Mouse (Mus musculus): ENCODE data around the gene Bik. TPM values are rescaled to one million over a fixed set of nuclear protein-coding genes. Genes with fewer than 3 reads are reported as not detected.

The Bik gene
- polyA plus RNA-seq, 1 experiment, result 5.8 TPM

DNA sequence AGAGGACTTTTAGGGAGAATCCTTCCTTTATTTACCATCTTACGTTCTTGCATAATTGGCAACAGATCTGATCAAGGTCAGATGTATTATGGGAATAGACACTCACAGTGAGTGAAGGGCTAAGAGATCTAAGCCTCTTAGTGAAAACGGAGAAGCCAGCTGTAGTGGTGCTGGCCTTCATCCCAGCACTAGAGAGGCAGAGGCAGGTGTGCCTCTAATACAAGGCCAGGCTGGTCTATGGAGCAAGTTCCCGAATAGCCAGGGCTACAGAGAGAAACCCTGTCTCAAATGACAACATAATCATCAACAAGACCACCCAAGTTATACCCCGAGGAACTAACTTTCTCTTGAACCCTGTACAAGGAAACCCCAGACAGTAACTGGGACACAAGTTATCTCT lies 56.3 kb downstream of the Bik start:
- peaks cover 37% of the 10 kb centered on the region for H3K36me3 ChIP-seq (ENCODE audit: control insufficient read depth, insufficient read depth, low read length)
- 88% methylated on average over 4 of the region's 4 CpGs for WGBS
- TF ChIP-seq POLR2A (IDR thresholded peaks at IDR 0.05; ENCODE audit: low read depth, low read length), result no peak
- TF ChIP-seq CTCF (IDR thresholded peaks at IDR 0.05; ENCODE audit: extremely low read depth, insufficient read length, insufficient replicate concordance, low read depth, low read length), result no peak

DNA sequence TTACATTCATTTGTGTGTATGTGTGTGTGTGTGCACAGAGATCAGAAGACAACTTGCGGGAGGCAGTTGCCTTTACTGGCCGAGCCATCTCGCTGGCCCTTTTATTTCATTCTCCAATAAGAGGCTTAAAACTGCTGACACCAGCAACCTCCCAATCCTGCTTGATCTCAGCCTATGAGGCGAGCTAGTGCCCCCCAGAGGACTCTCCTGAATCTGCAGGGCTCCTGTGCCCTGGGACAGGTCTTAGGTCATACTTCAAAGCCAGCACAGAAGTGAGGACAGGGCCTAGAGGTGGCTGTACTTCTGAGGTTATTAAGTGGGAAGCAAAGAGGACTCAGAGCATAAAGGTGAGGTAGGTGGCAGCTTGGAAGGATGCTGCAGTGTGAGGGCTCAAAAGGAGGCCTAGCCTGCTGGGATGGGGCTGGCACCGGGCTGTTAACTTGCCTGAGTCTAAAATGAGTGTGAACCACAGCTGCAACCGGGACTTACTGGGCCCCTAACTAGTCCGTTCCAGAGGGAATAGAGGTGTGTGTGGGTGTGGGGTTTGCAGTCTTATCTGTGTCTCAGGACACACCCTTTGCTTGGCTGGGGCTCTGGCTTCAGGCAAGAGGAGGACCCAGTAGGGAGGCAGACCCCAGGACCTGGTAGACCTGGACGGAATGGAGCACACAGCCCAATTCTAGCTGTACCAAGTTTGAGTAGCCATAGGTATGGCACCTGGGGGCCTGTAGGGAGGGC lies 56.9 kb downstream of the Bik start:
- WGBS, result 68% methylated on average over 8 of the region's 8 CpGs
- Histone ChIP-seq H3K4me3 (ENCODE audit: low read depth, low read length) (no peak overlapping the region), H3K4me1 (ENCODE audit: control insufficient read depth, insufficient read depth, insufficient read length, low read length) (no peaks in the 10 kb centered on the region), H3K27me3 (ENCODE audit: control insufficient read depth, insufficient read depth, low read length) (no peaks in the 10 kb centered on the region), H3K27ac (ENCODE audit: insufficient read depth, low read depth, low read length) (no peak overlapping the region), H3K36me3 (ENCODE audit: control insufficient read depth, insufficient read depth, low read length) (peaks cover 37% of the 10 kb centered on the region)
- TF ChIP-seq CTCF (IDR thresholded peaks at IDR 0.05; ENCODE audit: extremely low read depth, insufficient read length, insufficient replicate concordance, low read depth, low read length), result peak; percentile 50; the same call in 1 of the 2 replicates
- TF ChIP-seq POLR2A (IDR thresholded peaks at IDR 0.05; ENCODE audit: low read depth, low read length), result no peak

More for the DNA sequence above, 56.3 kb downstream of the Bik start:
- Histone ChIP-seq H3K27me3 (ENCODE audit: control insufficient read depth, insufficient read depth, low read length) (no peaks in the 10 kb centered on the region), H3K4me1 (ENCODE audit: control insufficient read depth, insufficient read depth, insufficient read length, low read length) (no peaks in the 10 kb centered on the region), H3K4me3 (ENCODE audit: low read depth, low read length) (no peak overlapping the region), H3K27ac (ENCODE audit: insufficient read depth, low read depth, low read length) (no peak overlapping the region)

DNA sequence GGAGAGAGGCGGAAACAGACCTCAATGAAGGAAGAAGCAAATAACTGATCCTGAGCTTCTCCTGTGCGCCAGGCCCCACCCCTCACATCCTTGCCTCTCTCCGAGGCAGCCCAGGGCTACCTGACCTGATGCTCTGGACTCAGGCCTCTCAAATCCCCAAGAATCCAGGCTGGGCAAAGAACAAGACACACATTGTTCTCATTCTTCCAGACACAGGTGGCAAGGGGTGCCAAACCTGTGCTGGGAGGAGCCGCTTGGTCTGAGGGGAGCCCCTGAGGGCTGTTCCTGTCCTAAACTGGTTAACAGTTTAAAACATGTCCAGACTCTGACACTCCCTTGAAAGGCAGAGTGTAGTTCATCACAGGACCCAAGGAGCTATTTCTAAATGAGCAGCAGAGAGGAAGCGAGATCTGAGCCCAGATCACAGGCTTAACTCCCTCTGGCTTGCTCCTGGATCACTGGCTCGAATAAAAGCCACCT lies 58.1 kb downstream of the Bik start:
- no peaks in the 10 kb centered on the region for H3K27me3 ChIP-seq (ENCODE audit: control insufficient read depth, insufficient read depth, low read length)
- TF ChIP-seq CTCF (IDR thresholded peaks at IDR 0.05; ENCODE audit: extremely low read depth, insufficient read length, insufficient replicate concordance, low read depth, low read length), result no peak
- peaks cover 35% of the 10 kb centered on the region for H3K36me3 ChIP-seq (ENCODE audit: control insufficient read depth, insufficient read depth, low read length)
- H3K4me1 ChIP-seq (ENCODE audit: control insufficient read depth, insufficient read depth, insufficient read length, low read length), result no peaks in the 10 kb centered on the region
- H3K4me3 ChIP-seq (ENCODE audit: low read depth, low read length), result no peak overlapping the region
- no peak overlapping the region for H3K27ac ChIP-seq (ENCODE audit: insufficient read depth, low read depth, low read length)
- WGBS, result 87% methylated on average over 6 of the region's 6 CpGs

DNA sequence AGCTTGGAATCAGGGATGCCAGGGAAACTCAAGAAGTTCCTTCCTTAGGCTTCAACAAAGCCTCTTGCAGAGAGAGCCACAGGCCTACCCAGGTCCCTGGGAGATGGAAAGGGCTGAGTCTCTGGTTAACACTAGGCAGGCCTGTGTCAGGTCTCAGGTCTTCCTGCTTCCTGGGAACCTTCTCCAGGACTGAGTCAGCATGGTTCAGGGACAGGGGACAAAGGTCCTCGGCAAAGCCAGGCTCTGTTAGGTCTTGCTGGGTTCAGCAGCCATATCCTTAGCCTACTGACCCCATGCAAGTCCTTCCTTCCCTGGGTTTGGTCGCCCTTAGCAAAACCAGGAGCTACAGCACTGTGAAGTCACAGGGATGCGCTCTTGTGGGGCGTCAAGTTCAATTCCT lies 64.2 kb downstream of the Bik start:
- TF ChIP-seq POLR2A (IDR thresholded peaks at IDR 0.05; ENCODE audit: low read depth, low read length) (no peak), CTCF (IDR thresholded peaks at IDR 0.05; ENCODE audit: extremely low read depth, insufficient read length, insufficient replicate concordance, low read depth, low read length) (no peak)
- Histone ChIP-seq H3K27ac (ENCODE audit: insufficient read depth, low read depth, low read length) (peak overlapping the region; percentile 53; the same call in 1 of the 2 replicates), H3K4me3 (ENCODE audit: low read depth, low read length) (no peak overlapping the region), H3K4me1 (ENCODE audit: control insufficient read depth, insufficient read depth, insufficient read length, low read length) (peaks cover 10% of the 10 kb centered on the region), H3K36me3 (ENCODE audit: control insufficient read depth, insufficient read depth, low read length) (peaks cover 11% of the 10 kb centered on the region), H3K27me3 (ENCODE audit: control insufficient read depth, insufficient read depth, low read length) (no peaks in the 10 kb centered on the region)
- WGBS, result 72% methylated on average over 4 of the region's 4 CpGs

DNA sequence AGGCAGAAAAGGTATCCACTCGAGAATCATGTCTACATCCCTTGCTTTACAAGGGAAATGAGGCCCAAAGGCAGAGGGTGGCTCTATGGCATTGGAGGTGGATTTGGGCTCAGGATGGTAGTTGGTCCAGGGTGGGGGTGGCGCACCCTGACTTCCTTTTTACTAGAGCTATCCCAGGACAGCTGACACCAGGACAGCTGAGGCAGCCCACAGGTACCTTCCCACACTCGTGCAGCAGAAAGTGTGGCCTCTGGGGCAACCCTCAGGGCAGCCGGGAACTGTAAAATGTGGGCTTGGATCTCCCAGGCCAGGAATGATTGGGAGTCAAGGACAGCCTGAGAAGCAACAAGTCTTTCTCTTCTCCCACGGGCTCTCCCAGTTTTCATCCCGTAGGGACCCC lies 65.1 kb downstream of the Bik start:
- no peak overlapping the region for H3K4me3 ChIP-seq (ENCODE audit: low read depth, low read length)
- peaks cover 10% of the 10 kb centered on the region for H3K4me1 ChIP-seq (ENCODE audit: control insufficient read depth, insufficient read depth, insufficient read length, low read length)
- TF ChIP-seq CTCF (IDR thresholded peaks at IDR 0.05; ENCODE audit: extremely low read depth, insufficient read length, insufficient replicate concordance, low read depth, low read length) (no peak), POLR2A (IDR thresholded peaks at IDR 0.05; ENCODE audit: low read depth, low read length) (no peak)
- H3K27me3 ChIP-seq (ENCODE audit: control insufficient read depth, insufficient read depth, low read length), result no peaks in the 10 kb centered on the region
- H3K27ac ChIP-seq (ENCODE audit: insufficient read depth, low read depth, low read length), result no peak overlapping the region
- peaks cover 3% of the 10 kb centered on the region; the same call in 1 of the 2 replicates for H3K36me3 ChIP-seq (ENCODE audit: control insufficient read depth, insufficient read depth, low read length)
- 82% methylated on average over 6 of the region's 6 CpGs for WGBS

DNA sequence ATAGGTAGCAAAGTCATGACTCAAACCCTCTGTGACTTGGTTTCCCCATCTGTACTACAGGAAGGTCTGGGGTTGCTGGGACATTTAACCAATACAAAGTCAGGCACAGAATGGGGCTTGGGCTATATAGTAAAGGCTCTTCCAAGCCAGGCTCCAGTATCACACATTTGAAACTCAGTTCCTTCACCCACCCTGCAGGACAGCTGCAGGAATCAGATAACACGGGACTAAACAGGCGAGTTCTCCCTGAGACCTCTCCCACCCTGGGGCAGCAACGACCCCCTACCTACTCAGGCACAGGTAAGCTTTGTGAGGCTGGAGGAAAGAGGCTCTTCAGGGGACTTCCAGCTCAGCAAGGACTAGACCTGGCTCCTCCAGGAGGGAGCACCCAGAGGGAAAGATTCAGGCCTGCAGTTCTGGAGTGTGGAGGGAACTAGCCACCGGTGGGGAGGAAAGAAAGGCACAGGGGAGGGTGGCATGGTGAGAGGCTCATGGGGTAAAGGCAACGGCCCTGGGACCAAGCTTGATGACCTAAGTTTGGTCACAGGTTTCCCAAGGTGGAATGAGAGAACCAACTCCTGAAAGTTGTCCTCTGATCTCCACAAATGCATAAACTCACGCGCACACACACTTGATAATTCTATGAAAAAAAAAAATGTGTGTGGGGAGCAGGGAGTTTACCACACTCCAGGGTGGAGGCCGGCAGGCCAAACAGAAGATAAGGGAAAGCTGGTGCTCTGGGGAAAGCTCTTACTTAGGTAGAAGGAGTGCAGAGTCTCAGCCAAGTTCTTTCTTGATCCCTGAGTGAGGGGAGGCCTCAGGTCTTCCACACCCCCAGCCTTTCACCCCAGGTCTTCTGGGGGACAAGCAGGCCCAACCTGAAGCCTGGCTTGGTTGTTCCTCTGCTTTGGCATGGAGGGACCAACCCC lies 65.9 kb downstream of the Bik start:
- no peaks in the 10 kb centered on the region for H3K27me3 ChIP-seq (ENCODE audit: control insufficient read depth, insufficient read depth, low read length)
- WGBS, result 64% methylated on average over 8 of the region's 8 CpGs
- H3K36me3 ChIP-seq (ENCODE audit: control insufficient read depth, insufficient read depth, low read length), result no peaks in the 10 kb centered on the region
- TF ChIP-seq POLR2A (IDR thresholded peaks at IDR 0.05; ENCODE audit: low read depth, low read length) (no peak), CTCF (IDR thresholded peaks at IDR 0.05; ENCODE audit: extremely low read depth, insufficient read length, insufficient replicate concordance, low read depth, low read length) (no peak)
- no peak overlapping the region for H3K27ac ChIP-seq (ENCODE audit: insufficient read depth, low read depth, low read length)
- H3K4me1 ChIP-seq (ENCODE audit: control insufficient read depth, insufficient read depth, insufficient read length, low read length), result peaks cover 10% of the 10 kb centered on the region
- no peak overlapping the region for H3K4me3 ChIP-seq (ENCODE audit: low read depth, low read length)

DNA sequence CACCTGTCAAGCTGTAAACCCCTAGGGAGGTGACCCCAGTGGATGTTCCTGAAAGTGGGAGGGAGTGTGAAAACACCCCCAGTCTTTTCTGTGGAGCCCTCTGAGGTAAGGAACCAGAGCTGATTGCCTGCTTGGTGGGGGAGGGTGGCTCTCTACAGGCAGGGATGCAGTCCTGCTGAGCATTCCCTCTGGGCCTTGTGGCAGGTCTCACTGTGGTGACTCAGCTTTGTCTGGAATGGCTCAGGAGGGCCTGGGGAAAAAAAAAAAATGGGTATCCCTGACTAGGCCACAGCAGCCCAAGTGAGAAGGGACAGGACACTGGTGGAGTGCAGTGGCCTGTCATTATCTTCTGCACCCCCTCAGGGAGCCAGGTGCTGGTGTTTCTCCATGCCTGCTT lies 66.5 kb downstream of the Bik start:
- peaks cover 10% of the 10 kb centered on the region for H3K4me1 ChIP-seq (ENCODE audit: control insufficient read depth, insufficient read depth, insufficient read length, low read length)
- no peak overlapping the region for H3K27ac ChIP-seq (ENCODE audit: insufficient read depth, low read depth, low read length)
- no peaks in the 10 kb centered on the region for H3K36me3 ChIP-seq (ENCODE audit: control insufficient read depth, insufficient read depth, low read length)
- no peak overlapping the region for H3K4me3 ChIP-seq (ENCODE audit: low read depth, low read length)
- TF ChIP-seq POLR2A (IDR thresholded peaks at IDR 0.05; ENCODE audit: low read depth, low read length) (no peak), CTCF (IDR thresholded peaks at IDR 0.05; ENCODE audit: extremely low read depth, insufficient read length, insufficient replicate concordance, low read depth, low read length) (no peak)
- H3K27me3 ChIP-seq (ENCODE audit: control insufficient read depth, insufficient read depth, low read length), result no peaks in the 10 kb centered on the region

All from small intestine, adult 2 months (tissue).